Mouse (Mus musculus): ENCODE data around the gene Sdk1.

GRCm38 (mm10) chr5:142139978-142140377 lies 898.7 kb downstream of the Sdk1 start:
- TF ChIP-seq POLR2A (IDR thresholded peaks at IDR 0.05; ENCODE audit: borderline replicate concordance, low read depth, low read length) (no peak), CTCF (IDR thresholded peaks at IDR 0.05; ENCODE audit: low read depth, low read length) (no peak)

All from bone marrow macrophage, adult 2 months (primary cell).